22 mouse cellular contexts compared by ENCODE assay signal in genomic region chr16:31924368-31924767, GRCm38 (mm10). TPM values are rescaled to one million over a fixed set of nuclear protein-coding genes. Genes with fewer than 3 reads are reported as not detected.
DNase-seq lines count a peak whose midpoint lies in the region; ATAC-seq and TF ChIP-seq lines count a peak whose summit lies in the region.
"Had no signal": no experiment of that assay in that cellular context is flagged by ENCODE, and none has a peak within 500 bp of the region (broad histone marks: within the 10 kb centered on the region; RNA-seq: fewer than 3 reads in every experiment).

No protein-coding gene starts in this region.

- DNase-seq in midbrain, embryonic 11.5 days (ENCODE audit: low spot score, missing footprints): peak; percentile 44
- DNase-seq in lung, postnatal 10 days: no peak
- DNase-seq: adrenal gland, adult 2 months; adrenal gland, adult 8-10 months; adrenal gland, postnatal 10 days; adrenal gland, postnatal 14 days; adrenal gland, postnatal 25 days; adrenal gland, postnatal 36 days; B cell, adult 2 months; cerebellum, adult 11 months; cerebellum, adult 11-12 months; cerebellum, adult 18-20 months had no signal

- H3K4me1 ChIP-seq in intestine, embryonic 16.5 days (ENCODE audit: control insufficient read depth, insufficient read depth, low read length): no peaks in the 10 kb centered on the region
- H3K4me1 ChIP-seq in intestine, embryonic 15.5 days (replicated peaks): no peaks in the 10 kb centered on the region
- no peaks in the 10 kb centered on the region for H3K4me1 ChIP-seq in midbrain, embryonic 11.5 days (ENCODE audit: control insufficient read depth, insufficient read depth, low read length)
- H3K4me1 ChIP-seq in midbrain, embryonic 13.5 days (replicated peaks): no peaks in the 10 kb centered on the region
- no peaks in the 10 kb centered on the region for H3K4me1 ChIP-seq in intestine, postnatal 0 days (replicated peaks; ENCODE audit: control insufficient read depth, insufficient read depth, low read length)

- H3K27ac ChIP-seq in intestine, embryonic 16.5 days (ENCODE audit: low read length): no peak overlapping the region
- H3K27ac ChIP-seq in intestine, embryonic 15.5 days: no peak overlapping the region
- H3K27ac ChIP-seq in midbrain, embryonic 11.5 days (ENCODE audit: low read depth, low read length): no peak overlapping the region
- H3K27ac ChIP-seq in midbrain, embryonic 13.5 days: no peak overlapping the region
- H3K27ac ChIP-seq in intestine, postnatal 0 days (ENCODE audit: low read depth, low read length): no peak overlapping the region

- TF ChIP-seq CTCF in intestine, postnatal 0 days (IDR thresholded peaks at IDR 0.05; ENCODE audit: low read depth): no peak

- no peak overlapping the region for H3K4me2 ChIP-seq in intestine, embryonic 16.5 days (ENCODE audit: low read depth, low read length)
- no peak overlapping the region for H3K4me2 ChIP-seq in intestine, embryonic 15.5 days (replicated peaks)
- H3K4me2 ChIP-seq in midbrain, embryonic 11.5 days: no peak overlapping the region
- H3K4me2 ChIP-seq in midbrain, embryonic 13.5 days (replicated peaks): no peak overlapping the region
- no peak overlapping the region for H3K4me2 ChIP-seq in intestine, postnatal 0 days (replicated peaks; ENCODE audit: low read depth)

- no peak overlapping the region for H3K9ac ChIP-seq in intestine, embryonic 16.5 days (ENCODE audit: low read depth, low read length)
- H3K9ac ChIP-seq in intestine, embryonic 15.5 days: no peak overlapping the region
- no peak overlapping the region for H3K9ac ChIP-seq in midbrain, embryonic 11.5 days (ENCODE audit: low read length)
- no peak overlapping the region for H3K9ac ChIP-seq in midbrain, embryonic 13.5 days (replicated peaks)
- no peak overlapping the region for H3K9ac ChIP-seq in intestine, postnatal 0 days (ENCODE audit: low read depth, low read length)

- H3K9me3 ChIP-seq in intestine, embryonic 16.5 days (ENCODE audit: control insufficient read depth, low read length): no peaks in the 10 kb centered on the region
- no peaks in the 10 kb centered on the region for H3K9me3 ChIP-seq in intestine, embryonic 15.5 days
- H3K9me3 ChIP-seq in midbrain, embryonic 11.5 days (ENCODE audit: control insufficient read depth, low read length): no peaks in the 10 kb centered on the region
- H3K9me3 ChIP-seq in midbrain, embryonic 13.5 days: no peaks in the 10 kb centered on the region
- H3K9me3 ChIP-seq in intestine, postnatal 0 days (ENCODE audit: control insufficient read depth): no peaks in the 10 kb centered on the region
- H3K9me3 ChIP-seq: G1E had no signal

- 70% methylated on average over 6 of the region's 6 CpGs for WGBS in intestine, embryonic 16.5 days
- 69% methylated on average over 6 of the region's 6 CpGs for WGBS in intestine, embryonic 15.5 days
- 86% methylated on average over 6 of the region's 6 CpGs for WGBS in midbrain, embryonic 11.5 days
- WGBS in midbrain, embryonic 13.5 days: 84% methylated on average over 6 of the region's 6 CpGs
- WGBS in intestine, postnatal 0 days: 50% methylated on average over 6 of the region's 6 CpGs

- no peaks in the 10 kb centered on the region for H3K27me3 ChIP-seq in intestine, embryonic 16.5 days (replicated peaks; ENCODE audit: control insufficient read depth, insufficient read depth, low read length)
- H3K27me3 ChIP-seq in intestine, embryonic 15.5 days (replicated peaks): no peaks in the 10 kb centered on the region
- H3K27me3 ChIP-seq in midbrain, embryonic 11.5 days (ENCODE audit: control insufficient read depth, insufficient read depth, low read length): no peaks in the 10 kb centered on the region
- no peaks in the 10 kb centered on the region for H3K27me3 ChIP-seq in midbrain, embryonic 13.5 days
- no peaks in the 10 kb centered on the region for H3K27me3 ChIP-seq in intestine, postnatal 0 days (replicated peaks; ENCODE audit: control insufficient read depth, insufficient read depth, low read length)
- H3K27me3 ChIP-seq: CH12.LX, Patski had no signal

- H3K36me3 ChIP-seq in intestine, embryonic 16.5 days (ENCODE audit: control insufficient read depth, insufficient read depth, low read length): no peaks in the 10 kb centered on the region
- no peaks in the 10 kb centered on the region for H3K36me3 ChIP-seq in intestine, embryonic 15.5 days
- H3K36me3 ChIP-seq in midbrain, embryonic 11.5 days (ENCODE audit: control insufficient read depth, insufficient read depth, low read length): no peaks in the 10 kb centered on the region
- no peaks in the 10 kb centered on the region for H3K36me3 ChIP-seq in midbrain, embryonic 13.5 days
- H3K36me3 ChIP-seq in intestine, postnatal 0 days (ENCODE audit: control insufficient read depth, insufficient read depth): no peaks in the 10 kb centered on the region
- H3K36me3 ChIP-seq: G1E had no signal

- 0 out of 2 replicates have a peak, but pooled peaks have one; percentile 50 for ATAC-seq in intestine, embryonic 16.5 days
- ATAC-seq in intestine, embryonic 15.5 days: no peak
- no peak for ATAC-seq in midbrain, embryonic 11.5 days (ENCODE audit: low FRiP score)
- ATAC-seq in midbrain, embryonic 13.5 days: no peak
- peak; percentile 50 for ATAC-seq in intestine, postnatal 0 days
- ATAC-seq: activated CD4-positive, CD25-positive, alpha-beta regulatory T cell, adult 4 months; CD4-positive, CD25-positive, alpha-beta regulatory T cell, adult 4 months; Patski had no signal

- no peak overlapping the region for H3K4me3 ChIP-seq in intestine, embryonic 16.5 days (ENCODE audit: low read length)
- H3K4me3 ChIP-seq in intestine, embryonic 15.5 days (replicated peaks): no peak overlapping the region
- no peak overlapping the region for H3K4me3 ChIP-seq in midbrain, embryonic 11.5 days (ENCODE audit: low read depth, low read length)
- H3K4me3 ChIP-seq in midbrain, embryonic 13.5 days (replicated peaks): no peak overlapping the region
- no peak overlapping the region for H3K4me3 ChIP-seq in intestine, postnatal 0 days (ENCODE audit: low read depth, low read length)

RNA-seq across cellular contexts. Expression of gene Pigz, which starts 9.3 kb away (rescaled TPM):
- 0.40 and 0.70 TPM in 2 replicates for polyA plus RNA-seq in intestine, embryonic 16.5 days (2015; fragmentation: Nextera tagmentation; extraction: Ambion mirVana)
- polyA plus RNA-seq in intestine, embryonic 15.5 days (2015; fragmentation: Nextera tagmentation; extraction: Ambion mirVana): 0.48 and 1.2 TPM in 2 replicates
- polyA plus RNA-seq in midbrain, embryonic 11.5 days (2014; fragmentation: Nextera tagmentation; extraction: Ambion mirVana): 1.4 TPM in 2 replicates
- polyA plus RNA-seq in midbrain, embryonic 13.5 days (2015; fragmentation: Nextera tagmentation; extraction: Ambion mirVana): 2.5 and 3.3 TPM in 2 replicates
- 0.39 and 0.54 TPM in 2 replicates for polyA plus RNA-seq in intestine, postnatal 0 days (2015; fragmentation: Nextera tagmentation; extraction: Ambion mirVana)
- polyA plus RNA-seq: G1E had no signal

RNA-seq across cellular contexts. Expression of gene 0610012G03Rik, which starts 23.9 kb away (rescaled TPM):
- polyA plus RNA-seq in intestine, embryonic 16.5 days (2015; fragmentation: Nextera tagmentation; extraction: Ambion mirVana): 140 and 155 TPM in 2 replicates
- polyA plus RNA-seq in intestine, embryonic 15.5 days (2015; fragmentation: Nextera tagmentation; extraction: Ambion mirVana): 108 and 120 TPM in 2 replicates
- polyA plus RNA-seq in midbrain, embryonic 11.5 days (2014; fragmentation: Nextera tagmentation; extraction: Ambion mirVana): 86.0 and 93.2 TPM in 2 replicates
- 100 and 104 TPM in 2 replicates for polyA plus RNA-seq in midbrain, embryonic 13.5 days (2015; fragmentation: Nextera tagmentation; extraction: Ambion mirVana)
- polyA plus RNA-seq in intestine, postnatal 0 days (2015; fragmentation: Nextera tagmentation; extraction: Ambion mirVana): 203 and 214 TPM in 2 replicates

RNA-seq across cellular contexts. Expression of gene Ncbp2, which starts 23.9 kb away (rescaled TPM):
- 63.8 and 72.2 TPM in 2 replicates for polyA plus RNA-seq in intestine, embryonic 16.5 days (2015; fragmentation: Nextera tagmentation; extraction: Ambion mirVana)
- polyA plus RNA-seq in intestine, embryonic 15.5 days (2015; fragmentation: Nextera tagmentation; extraction: Ambion mirVana): 80.9 and 85.8 TPM in 2 replicates
- 165 and 173 TPM in 2 replicates for polyA plus RNA-seq in midbrain, embryonic 11.5 days (2014; fragmentation: Nextera tagmentation; extraction: Ambion mirVana)
- polyA plus RNA-seq in midbrain, embryonic 13.5 days (2015; fragmentation: Nextera tagmentation; extraction: Ambion mirVana): 118 and 122 TPM in 2 replicates
- 24.7 and 28.4 TPM in 2 replicates for polyA plus RNA-seq in intestine, postnatal 0 days (2015; fragmentation: Nextera tagmentation; extraction: Ambion mirVana)

RNA-seq across cellular contexts. Expression of gene Meltf, which starts 45.8 kb away (rescaled TPM):
- 106 and 225 TPM in 2 replicates for polyA plus RNA-seq in intestine, embryonic 16.5 days (2015; fragmentation: Nextera tagmentation; extraction: Ambion mirVana)
- 33.6 and 51.6 TPM in 2 replicates for polyA plus RNA-seq in intestine, embryonic 15.5 days (2015; fragmentation: Nextera tagmentation; extraction: Ambion mirVana)
- polyA plus RNA-seq in midbrain, embryonic 11.5 days (2014; fragmentation: Nextera tagmentation; extraction: Ambion mirVana): 0.10 TPM in 1 of 2 replicates, not detected in the other
- polyA plus RNA-seq in midbrain, embryonic 13.5 days (2015; fragmentation: Nextera tagmentation; extraction: Ambion mirVana): 0.16 and 0.17 TPM in 2 replicates
- polyA plus RNA-seq in intestine, postnatal 0 days (2015; fragmentation: Nextera tagmentation; extraction: Ambion mirVana): 568 and 663 TPM in 2 replicates
- polyA plus RNA-seq: activated CD4-positive, CD25-positive, alpha-beta regulatory T cell, adult 4 months; C2C12; CD4-positive, CD25-positive, alpha-beta regulatory T cell, adult 4 months; G1E had no signal

Comparison
In these comparisons a context has a peak if more than half of its experiments do, and no peak if none do; other contexts are left out.
1. ATAC-seq: peak in intestine, embryonic 16.5 days (single experiment) and intestine, postnatal 0 days (single experiment); none in intestine, embryonic 15.5 days (single experiment), midbrain, embryonic 11.5 days (single experiment) and midbrain, embryonic 13.5 days (single experiment).